Mouse (Mus musculus) thymus, adult 2 months (tissue): ENCODE measurements around the gene Necap1. TPM values are rescaled to one million over a fixed set of nuclear protein-coding genes. Genes with fewer than 3 reads are reported as not detected.

Experiments used
- DNase-seq: peaks from one replicate; pipeline ENCODE4 v3.0.0; 2021
- H3K27ac ChIP-seq: fragments of 200-500 bp; 2 replicates; pipeline ENCODE4 v1.5.1; 2012; ENCODE audit warnings: low read length, control low read depth; ENCODE audit not compliant: control insufficient read depth, insufficient read depth
- H3K27me3 ChIP-seq: fragments of 200-500 bp; 2 replicates; pipeline ENCODE4 v1.6.1; 2012; ENCODE audit warnings: mild to moderate bottlenecking, low read length, moderate library complexity, mixed read lengths; ENCODE audit not compliant: control insufficient read depth, insufficient read depth
- H3K36me3 ChIP-seq: fragments of 200-500 bp; 2 replicates; pipeline ENCODE4 v1.6.1; 2012; ENCODE audit warnings: mild to moderate bottlenecking, low read length, moderate library complexity; ENCODE audit not compliant: control insufficient read depth, insufficient read depth
- H3K4me1 ChIP-seq: fragments of 200-500 bp; replicated peaks from 2 replicates; pipeline ENCODE4 v1.6.1; 2012; ENCODE audit warnings: low read length; ENCODE audit not compliant: control insufficient read depth, insufficient read depth
- H3K4me3 ChIP-seq: fragments of 200-500 bp; 2 replicates; pipeline ENCODE4 v1.5.1; 2012; ENCODE audit warnings: mild to moderate bottlenecking, low read length, control low read depth, moderate library complexity; ENCODE audit not compliant: control insufficient read depth, insufficient read depth
- CTCF ChIP-seq: fragments of 200-500 bp; IDR thresholded peaks from 2 replicates; pipeline ENCODE4 v1.5.1; 2012; ENCODE audit warnings: mild to moderate bottlenecking, control low read depth, low read length, moderate library complexity, borderline replicate concordance; ENCODE audit not compliant: control insufficient read depth, poor library complexity, insufficient read depth; ENCODE audit errors: extremely low read depth
- POLR2A ChIP-seq: fragments of 200-500 bp; IDR thresholded peaks from 2 replicates; pipeline ENCODE4 v1.6.1; 2012; ENCODE audit warnings: mild to moderate bottlenecking, low read length, control low read depth, moderate library complexity; ENCODE audit not compliant: control insufficient read depth, poor library complexity, insufficient read depth; ENCODE audit errors: extremely low read depth
- WGBS: fragments of 180-500 bp; shearing (Covaris S2); methylation state at CpG from one replicate; pipeline ENCODE4 v1.1.7; 2018; 5-methylcytosine and 5-hydroxymethylcytosine counted together
- polyA plus RNA-seq: library from polyadenylated mRNA; depleted of rRNA; stranded (reverse); fragments of >200 nt; gene quantifications from 2 replicates; pipeline ENCODE4 v1.2.3, GENCODE M21; 2012; rRNA removed

Gene Necap1
- polyA plus RNA-seq, 1 experiment, result 19.5 TPM

- 7% methylated on average over 4 of the region's 4 CpGs for WGBS
- Histone ChIP-seq H3K4me3 (no peak within 1 kb of the TSS), H3K36me3 (no peaks in the 10 kb centered on the region), H3K4me1 (no peaks in the 10 kb centered on the region), H3K27ac (no peak within 1 kb of the TSS), H3K27me3 (no peaks in the 10 kb centered on the region)
- TF ChIP-seq POLR2A (no peak), CTCF (no peak)
- DNase-seq, result no peak
These were observed 47.2 kb downstream of the Necap1 start, which contains the start of gene Clec4a1 for GRCm38 (mm10) chr6:122921451-122921850. Gene Clec4a1 (plus strand): TSS chr6:122921848.

- no peak for DNase-seq
- WGBS, result 77% methylated on average over 3 of the region's 3 CpGs
- H3K4me3 ChIP-seq, result no peak overlapping the region
- no peaks in the 10 kb centered on the region for H3K27me3 ChIP-seq
- H3K36me3 ChIP-seq, result no peaks in the 10 kb centered on the region
- H3K27ac ChIP-seq, result no peak overlapping the region
- H3K4me1 ChIP-seq, result no peaks in the 10 kb centered on the region
- TF ChIP-seq POLR2A, result no peak
- no peak for TF ChIP-seq CTCF
These were observed 60.6 kb downstream of the Necap1 start for GRCm38 (mm10) chr6:122934845-122935244.

Other genes starting within 250 kb of the Necap1 start
- gene Dppa3, start 248.1 kb upstream of the Necap1 start, polyA plus RNA-seq, result 0.26 TPM in 1 of 2 replicates, not detected in the other
- gene Nanog, start 167.0 kb upstream of the Necap1 start, polyA plus RNA-seq, result 0.08 TPM in 1 of 2 replicates, not detected in the other
- 11.7 and 12.8 TPM in 2 replicates for gene Slc2a3, start 72.8 kb upstream of the Necap1 start, polyA plus RNA-seq
- 20.2 and 22.5 TPM in 2 replicates for gene Foxj2, start 54.6 kb upstream of the Necap1 start, polyA plus RNA-seq
- gene C3ar1, start 18.3 kb upstream of the Necap1 start, polyA plus RNA-seq, result 2.4 and 4.3 TPM in 2 replicates
- gene Clec4a1, start 47.4 kb downstream of the Necap1 start, polyA plus RNA-seq, result 2.4 and 3.4 TPM in 2 replicates
- 0.82 and 2.8 TPM in 2 replicates for gene Clec4a3, start 78.0 kb downstream of the Necap1 start, polyA plus RNA-seq
- gene Clec4a4, start 115.9 kb downstream of the Necap1 start, polyA plus RNA-seq, result not detected in 2 replicates
- gene Clec4b1, start 175.5 kb downstream of the Necap1 start, polyA plus RNA-seq, result 0.41 and 0.69 TPM in 2 replicates
- gene Clec4a2, start 232.0 kb downstream of the Necap1 start, polyA plus RNA-seq, result 0.91 and 1.4 TPM in 2 replicates